Mouse (Mus musculus) olfactory bulb, adult 2 months (tissue): ENCODE measurements around the gene A630023A22Rik. TPM values are rescaled to one million over a fixed set of nuclear protein-coding genes. Genes with fewer than 3 reads are reported as not detected.

Experiments
- H3K27ac ChIP-seq: fragments of 200-500 bp; 2 replicates; pipeline ENCODE4 v1.5.1; 2012; ENCODE audit warnings: low read depth, low read length; ENCODE audit not compliant: insufficient read depth
- H3K4me1 ChIP-seq: fragments of 200-500 bp; 2 replicates; pipeline ENCODE4 v1.6.1; 2012; ENCODE audit warnings: low read length; ENCODE audit not compliant: control insufficient read depth, insufficient read depth
- H3K4me3 ChIP-seq: fragments of 200-500 bp; 2 replicates; pipeline ENCODE4 v1.5.1; 2012; ENCODE audit warnings: mild to moderate bottlenecking, low read depth, low read length, moderate library complexity; ENCODE audit not compliant: insufficient read depth
- CTCF ChIP-seq: fragments of 200-500 bp; IDR thresholded peaks from 2 replicates; pipeline ENCODE4 v1.5.1; 2012; ENCODE audit warnings: low read depth, mild to moderate bottlenecking, low read length, moderate library complexity; ENCODE audit not compliant: insufficient read depth
- POLR2A ChIP-seq: fragments of 200-500 bp; IDR thresholded peaks from 2 replicates; pipeline ENCODE4 v1.6.1; 2012; ENCODE audit warnings: mild to moderate bottlenecking, low read depth, low read length, moderate library complexity; ENCODE audit not compliant: insufficient read depth
- WGBS: fragments of 180-500 bp; shearing (Covaris S2); methylation state at CpG from one replicate; pipeline ENCODE4 v1.1.7; 2018; 5-methylcytosine and 5-hydroxymethylcytosine counted together
- polyA plus RNA-seq: library from polyadenylated mRNA; stranded (reverse); fragments of >200 nt; gene quantifications from 2 replicates; pipeline ENCODE4 v1.2.4, GENCODE M21; 2012; ENCODE audit warnings: low replicate concordance; ENCODE audit not compliant: missing spikeins, insufficient read depth, insufficient read length

A630023A22Rik gene
- polyA plus RNA-seq, 1 experiment: not detected

DNA sequence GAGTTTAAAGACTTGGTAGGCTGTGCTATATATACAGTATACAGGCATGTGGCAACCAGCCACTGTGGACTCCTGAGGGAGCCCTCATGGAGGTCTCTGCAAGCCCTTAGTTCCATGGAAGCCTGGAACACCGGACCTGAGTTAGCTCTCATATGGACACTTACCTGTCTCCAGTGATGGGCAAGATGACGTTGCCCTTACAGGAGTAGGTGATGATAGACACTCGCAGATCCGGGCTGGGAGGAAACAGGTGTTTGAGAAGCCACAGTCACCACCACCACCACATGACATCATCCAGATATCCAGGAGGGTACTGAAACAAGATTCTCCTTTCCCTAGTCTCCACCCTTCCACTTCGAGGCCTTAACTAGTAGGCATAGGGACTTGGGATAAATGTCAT lies 100.2 kb downstream of the A630023A22Rik start:
- H3K4me1 ChIP-seq: no peaks in the 10 kb centered on the region
- H3K27ac ChIP-seq: no peak overlapping the region
- TF ChIP-seq CTCF: no peak
- TF ChIP-seq POLR2A: no peak
- no peak overlapping the region for H3K4me3 ChIP-seq
- 89% methylated on average over 5 of the region's 5 CpGs for WGBS

GRCm38 (mm10) chr14:34001445-34001844 lies 101.1 kb downstream of the A630023A22Rik start:
- no peaks in the 10 kb centered on the region for H3K4me1 ChIP-seq
- no peak overlapping the region for H3K4me3 ChIP-seq
- TF ChIP-seq CTCF (no peak), POLR2A (no peak)
- H3K27ac ChIP-seq: no peak overlapping the region

Other genes starting within 250 kb of the A630023A22Rik start
- not detected in 2 replicates for gene Gdf10, start 179.2 kb downstream of the A630023A22Rik start, polyA plus RNA-seq
- not detected in 2 replicates for gene Gdf2, start 161.7 kb downstream of the A630023A22Rik start, polyA plus RNA-seq
- gene Rbp3, start 148.8 kb downstream of the A630023A22Rik start, polyA plus RNA-seq: not detected in 2 replicates
- gene Zfp488, start 124.0 kb downstream of the A630023A22Rik start, polyA plus RNA-seq: not detected in 2 replicates
- not detected in 2 replicates for gene Gm30083, start 87.6 kb downstream of the A630023A22Rik start, polyA plus RNA-seq
- gene Gm5460, start 86.0 kb downstream of the A630023A22Rik start, polyA plus RNA-seq: not detected in 2 replicates
- gene Antxrl, start 50.0 kb downstream of the A630023A22Rik start, polyA plus RNA-seq: not detected in 2 replicates
- gene Anxa8, start 16.8 kb downstream of the A630023A22Rik start, polyA plus RNA-seq: not detected in 2 replicates
- gene Npy4r, start 49.7 kb upstream of the A630023A22Rik start, polyA plus RNA-seq: not detected in 2 replicates
- gene Gprin2, start 98.9 kb upstream of the A630023A22Rik start, polyA plus RNA-seq: not detected in 2 replicates
- gene Syt15, start 116.8 kb upstream of the A630023A22Rik start, polyA plus RNA-seq: not detected in 2 replicates
- not detected in 2 replicates for gene Shld2, start 207.7 kb upstream of the A630023A22Rik start, polyA plus RNA-seq
- gene Glud1, start 208.0 kb upstream of the A630023A22Rik start, polyA plus RNA-seq: 89.8 and 428 TPM in 2 replicates